Mouse (Mus musculus) kidney, postnatal 0 days (tissue): ENCODE measurements around the gene Kcng4. TPM values are rescaled to one million over a fixed set of nuclear protein-coding genes. Genes with fewer than 3 reads are reported as not detected.

Experiments
- ATAC-seq: fragments of 200-750 bp; cut with Nextera tagmentation; replicated peaks from 2 replicates; pipeline ENCODE4 v1.8.0; 2017; ENCODE audit warnings: low read depth, moderate number of reproducible peaks, moderate TSS enrichment, moderate library complexity; ENCODE audit not compliant: low FRiP score
- DNase-seq: peaks from one replicate; pipeline ENCODE4 v3.0.0-alpha.2; 2016; ENCODE audit warnings: low spot score
- H3K27ac ChIP-seq: fragments of 300-500 bp; sonication (generic); 2 replicates; pipeline ENCODE4 v1.5.1; 2014; ENCODE audit warnings: mild to moderate bottlenecking
- H3K27me3 ChIP-seq: fragments of 300-500 bp; sonication (generic); 2 replicates; pipeline ENCODE4 v1.6.1; 2014; ENCODE audit warnings: low read length, mixed read lengths; ENCODE audit not compliant: insufficient read depth
- H3K36me3 ChIP-seq: fragments of 300-500 bp; sonication (generic); 2 replicates; pipeline ENCODE4 v1.6.1; 2014; ENCODE audit warnings: low read length, mixed read lengths; ENCODE audit not compliant: insufficient read depth
- H3K4me1 ChIP-seq: fragments of 300-500 bp; sonication (generic); replicated peaks from 2 replicates; pipeline ENCODE4 v1.6.1; 2014; ENCODE audit warnings: antibody characterized with exemption, low read length, mixed read lengths; ENCODE audit not compliant: insufficient read depth
- H3K4me2 ChIP-seq: fragments of 300-500 bp; sonication (generic); 2 replicates; pipeline ENCODE4 v1.6.1; 2014; ENCODE audit warnings: mild to moderate bottlenecking, low read length, moderate library complexity, mixed read lengths
- H3K4me3 ChIP-seq: fragments of 300-500 bp; sonication (generic); replicated peaks from 2 replicates; pipeline ENCODE4 v1.5.1; 2014; ENCODE audit warnings: low read depth, low read length
- H3K9ac ChIP-seq: fragments of 300-500 bp; sonication (generic); 2 replicates; pipeline ENCODE4 v1.6.1; 2014; ENCODE audit warnings: low read depth, low read length
- H3K9me3 ChIP-seq: fragments of 300-500 bp; sonication (generic); replicated peaks from 2 replicates; pipeline ENCODE4 v1.6.1; 2016; ENCODE audit warnings: low read length, inconsistent platforms, mixed read lengths
- CTCF ChIP-seq: IDR thresholded peaks from 2 replicates; pipeline ENCODE4 v1.5.1; 2016; ENCODE audit warnings: antibody characterized with exemption, low read depth, mild to moderate bottlenecking, moderate library complexity
- WGBS: fragments of 180-500 bp; shearing (Covaris S2); extraction: QIAGEN DNeasy Blood & Tissue Kit; methylation state at CpG from one replicate; pipeline ENCODE4 v1.1.7; 2014; 5-methylcytosine and 5-hydroxymethylcytosine counted together
- polyA plus RNA-seq: library from polyadenylated mRNA; unstranded; fragments of >200 nt; fragmentation: Nextera tagmentation; extraction: Ambion mirVana; gene quantifications from 2 replicates; pipeline ENCODE4 v1.2.1, GENCODE M21; 2015

Gene Kcng4
- polyA plus RNA-seq, 1 experiment from 2014 or later: 0.14 TPM

GRCm38 (mm10) chr8:119661892-119662291 is 26.4 kb upstream of the Kcng4 start:
- Histone ChIP-seq H3K4me1 (peaks cover 18% of the 10 kb centered on the region; the same call in 1 of the 2 replicates), H3K27ac (no peak overlapping the region), H3K9me3 (no peaks in the 10 kb centered on the region), H3K4me3 (no peak overlapping the region), H3K36me3 (no peaks in the 10 kb centered on the region), H3K9ac (no peak overlapping the region), H3K27me3 (no peaks in the 10 kb centered on the region), H3K4me2 (no peak overlapping the region)
- WGBS: 82% methylated on average over 6 of the region's 6 CpGs
- DNase-seq (no peak), ATAC-seq (no peak)
- TF ChIP-seq CTCF: no peak

DNA sequence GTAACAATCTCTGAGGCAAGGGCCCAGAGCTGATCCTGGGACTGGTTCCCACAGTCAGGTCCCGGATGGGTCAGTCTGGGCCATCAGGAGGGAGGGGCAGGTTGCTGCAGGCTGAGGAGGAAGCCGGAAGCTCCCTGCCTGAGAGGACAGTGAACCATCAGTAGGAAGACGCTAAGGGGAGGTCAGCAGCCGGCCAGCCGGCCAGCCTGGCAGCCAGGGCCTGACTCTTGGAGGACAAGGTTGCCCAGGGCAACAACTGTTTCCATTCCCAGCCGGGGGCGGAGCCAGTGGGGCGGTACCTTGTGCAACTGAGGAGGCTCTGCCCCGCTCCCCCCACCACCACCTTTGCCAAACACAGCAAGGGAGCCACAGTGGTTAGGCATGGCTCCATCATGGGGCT is 25.6 kb upstream of the Kcng4 start:
- Histone ChIP-seq H3K9ac (no peak overlapping the region), H3K9me3 (no peaks in the 10 kb centered on the region), H3K4me2 (no peak overlapping the region), H3K27me3 (no peaks in the 10 kb centered on the region), H3K4me1 (peaks cover 16% of the 10 kb centered on the region; the same call in 1 of the 2 replicates), H3K4me3 (no peak overlapping the region), H3K27ac (0 out of 2 replicates have a peak overlapping the region, but pooled peaks have one; percentile 43), H3K36me3 (no peaks in the 10 kb centered on the region)
- no peak for TF ChIP-seq CTCF
- DNase-seq (peak; percentile 77), ATAC-seq (peak; percentile 69)
- WGBS: 13% methylated on average over 9 of the region's 9 CpGs

- DNase-seq: peak; percentile 51
- H3K9me3 ChIP-seq: no peaks in the 10 kb centered on the region
- peaks cover 7% of the 10 kb centered on the region; the same call in 1 of the 2 replicates for H3K4me1 ChIP-seq
- H3K36me3 ChIP-seq: no peaks in the 10 kb centered on the region
- H3K27me3 ChIP-seq: no peaks in the 10 kb centered on the region
- TF ChIP-seq CTCF: peak; percentile 57
- 52% methylated on average over 5 of the region's 5 CpGs for WGBS
- H3K4me2 ChIP-seq: no peak overlapping the region
- ATAC-seq: no peak
- no peak overlapping the region for H3K27ac ChIP-seq
- H3K4me3 ChIP-seq: no peak overlapping the region
- no peak overlapping the region for H3K9ac ChIP-seq
Observed at GRCm38 (mm10) chr8:119656709-119657464, 21.4 kb upstream of the Kcng4 start.

- Histone ChIP-seq H3K4me1 (no peaks in the 10 kb centered on the region; the same call in none of the 2 replicates), H3K9me3 (no peaks in the 10 kb centered on the region), H3K4me3 (no peak overlapping the region), H3K9ac (no peak overlapping the region), H3K36me3 (no peaks in the 10 kb centered on the region), H3K27ac (no peak overlapping the region), H3K27me3 (no peaks in the 10 kb centered on the region), H3K4me2 (no peak overlapping the region)
- ATAC-seq: peak; percentile 76
- peak; percentile 92 for DNase-seq
- no peak for TF ChIP-seq CTCF
- WGBS: 11% methylated on average over 2 of the region's 2 CpGs
Observed at GRCm38 (mm10) chr8:119651324-119651723, 15.8 kb upstream of the Kcng4 start.

DNA sequence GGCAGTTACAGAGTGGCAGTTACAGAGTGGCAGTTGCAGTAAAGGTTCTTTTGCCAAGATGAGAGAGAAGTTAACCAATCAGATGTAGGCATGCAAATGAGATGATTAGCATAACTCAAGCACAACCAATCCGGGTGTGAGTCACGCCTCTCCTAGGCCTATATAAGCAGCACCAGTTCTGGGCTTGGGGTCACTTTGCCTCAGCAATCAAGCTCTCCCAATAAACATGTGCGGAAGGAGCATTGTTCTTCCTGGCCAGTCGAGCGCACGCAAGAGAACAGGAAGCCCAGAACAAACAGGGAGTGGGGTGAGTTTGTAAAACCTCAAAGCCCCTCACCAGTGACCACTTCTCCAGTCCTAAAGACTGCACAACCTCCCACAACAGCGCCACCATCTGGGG is 11.4 kb upstream of the Kcng4 start:
- H3K27ac ChIP-seq: no peak overlapping the region
- H3K9ac ChIP-seq: no peak overlapping the region
- no peaks in the 10 kb centered on the region for H3K27me3 ChIP-seq
- no peaks in the 10 kb centered on the region; the same call in 1 of the 2 replicates for H3K4me1 ChIP-seq
- H3K9me3 ChIP-seq: no peaks in the 10 kb centered on the region
- no peak for DNase-seq
- H3K36me3 ChIP-seq: no peaks in the 10 kb centered on the region
- 90% methylated on average over 7 of the region's 7 CpGs for WGBS
- no peak for ATAC-seq
- no peak overlapping the region for H3K4me2 ChIP-seq
- TF ChIP-seq CTCF: no peak
- no peak overlapping the region for H3K4me3 ChIP-seq

DNA sequence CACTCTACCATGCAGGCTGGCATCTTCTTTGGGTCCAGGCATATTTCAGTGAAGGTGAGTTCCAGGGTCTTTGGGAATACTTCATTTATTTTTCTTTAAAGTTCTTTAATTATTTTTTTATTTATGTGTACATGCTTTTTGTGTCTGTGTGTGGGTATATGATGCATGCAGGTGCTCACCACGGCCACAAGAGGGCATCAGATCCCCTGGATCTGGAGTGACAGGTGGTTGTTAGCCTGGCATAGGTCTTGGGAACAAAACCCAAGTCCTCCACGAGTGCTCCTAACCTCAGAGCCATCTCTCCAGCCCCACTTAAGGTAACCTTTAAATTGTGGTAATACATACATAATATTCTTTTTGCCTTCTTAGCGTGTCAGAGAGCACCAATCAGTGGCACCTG is 10.7 kb upstream of the Kcng4 start:
- H3K36me3 ChIP-seq: no peaks in the 10 kb centered on the region
- H3K9ac ChIP-seq: no peak overlapping the region
- no peak overlapping the region for H3K4me3 ChIP-seq
- ATAC-seq: no peak
- WGBS: 80% methylated on average over 3 of the region's 3 CpGs
- no peaks in the 10 kb centered on the region for H3K9me3 ChIP-seq
- no peaks in the 10 kb centered on the region; the same call in 1 of the 2 replicates for H3K4me1 ChIP-seq
- H3K4me2 ChIP-seq: no peak overlapping the region
- DNase-seq: no peak
- peak; percentile 37; the same call in 1 of the 2 replicates for TF ChIP-seq CTCF
- H3K27ac ChIP-seq: no peak overlapping the region
- no peaks in the 10 kb centered on the region for H3K27me3 ChIP-seq
